ENCODE assay signal across 23 mouse cellular contexts in the genomic region with DNA sequence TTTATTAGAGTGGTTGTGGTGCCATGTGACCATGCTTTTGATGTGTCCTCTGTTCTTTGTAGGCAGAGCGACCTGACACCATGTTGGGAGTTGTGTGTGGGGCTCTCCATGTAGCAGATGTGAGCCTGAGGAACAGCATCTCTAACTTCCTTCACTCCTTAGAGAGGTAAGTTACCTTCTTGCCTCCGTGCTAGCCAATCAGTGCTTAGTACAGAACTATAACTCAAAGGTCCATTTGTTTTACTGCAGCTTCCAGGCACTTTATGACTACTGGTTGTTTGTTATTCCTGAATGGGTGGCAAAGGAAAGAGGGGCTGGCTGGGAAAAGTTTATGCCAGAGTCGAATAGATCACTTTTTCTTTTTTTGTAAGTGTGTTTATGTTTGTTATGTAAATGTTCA.
"Had no signal": no experiment of that assay in that cellular context is flagged by ENCODE, and none has a peak within 500 bp of the region (broad histone marks: within the 10 kb centered on the region; RNA-seq: fewer than 3 reads in every experiment).

No protein-coding gene starts in this region.

- ATAC-seq: forebrain, postnatal 0 days; hindbrain, postnatal 0 days had no signal

- H3K27ac ChIP-seq: heart, adult 2 months; heart, embryonic 13.5 days; heart, embryonic 15.5 days; hindbrain, embryonic 13.5 days; hindbrain, embryonic 15.5 days; hindbrain, postnatal 0 days; limb, embryonic 13.5 days; limb, embryonic 15.5 days had no signal

- H3K9me3 ChIP-seq: heart, embryonic 13.5 days; heart, embryonic 15.5 days; hindbrain, embryonic 13.5 days; hindbrain, embryonic 15.5 days; limb, embryonic 13.5 days; limb, embryonic 15.5 days had no signal

- H3K4me3 ChIP-seq: heart, adult 2 months; heart, embryonic 13.5 days; heart, embryonic 15.5 days; hindbrain, embryonic 13.5 days; hindbrain, embryonic 15.5 days; limb, embryonic 13.5 days; limb, embryonic 15.5 days had no signal

- DNase-seq: forebrain, postnatal 0 days; gastrocnemius, postnatal 14 days; gastrocnemius, postnatal 36 days; heart, adult 11 months; heart, adult 2 months; heart, postnatal 14 days; heart, postnatal 36 days; kidney, adult 18-20 months; kidney, adult 8-10 months; kidney, postnatal 10 days; kidney, postnatal 25 days; kidney, postnatal 4 days; layer of hippocampus, adult 9-11 months; layer of hippocampus, postnatal 36 days; left cerebral cortex, postnatal 4 days had no signal

- H3K4me2 ChIP-seq: heart, embryonic 11.5 days; heart, embryonic 13.5 days; heart, embryonic 15.5 days; hindbrain, embryonic 13.5 days; hindbrain, embryonic 15.5 days; limb, embryonic 13.5 days; limb, embryonic 15.5 days had no signal

- H3K27me3 ChIP-seq: heart, embryonic 13.5 days; heart, embryonic 15.5 days; hindbrain, embryonic 13.5 days; hindbrain, embryonic 15.5 days; limb, embryonic 13.5 days; limb, embryonic 15.5 days had no signal

- H3K4me1 ChIP-seq: heart, embryonic 13.5 days; heart, embryonic 15.5 days; hindbrain, embryonic 13.5 days; hindbrain, embryonic 15.5 days; limb, embryonic 13.5 days; limb, embryonic 15.5 days had no signal

- H3K9ac ChIP-seq: forebrain, postnatal 0 days; heart, embryonic 13.5 days; heart, embryonic 15.5 days; hindbrain, embryonic 13.5 days; hindbrain, embryonic 15.5 days; limb, embryonic 13.5 days; limb, embryonic 15.5 days had no signal
